Mouse (Mus musculus) common myeloid progenitor, adult 5-6 weeks (primary cell): Measurements from ENCODE around the gene Kcnk12. TPM values are rescaled to one million over a fixed set of nuclear protein-coding genes. Genes with fewer than 3 reads are reported as not detected.
A peak's percentile ranks its signal among the peaks of the same experiment; 100 is the strongest.

Source experiments
- ATAC-seq: replicated peaks from 2 replicates; pipeline ENCODE4 v1.8.0; 2016; ENCODE audit warnings: low read depth, mild to moderate bottlenecking, moderate TSS enrichment, inconsistent platforms; ENCODE audit not compliant: poor library complexity, severe bottlenecking
- total RNA-seq: library from RNA; stranded (forward); fragments of 200-1000, 187-1606 nt; gene quantifications from 2 replicates; pipeline ENCODE4 v1.2.3, GENCODE M21; 2017

Gene Kcnk12
- total RNA-seq, 1 experiment from 2014 or later = 2.3 TPM

DNA sequence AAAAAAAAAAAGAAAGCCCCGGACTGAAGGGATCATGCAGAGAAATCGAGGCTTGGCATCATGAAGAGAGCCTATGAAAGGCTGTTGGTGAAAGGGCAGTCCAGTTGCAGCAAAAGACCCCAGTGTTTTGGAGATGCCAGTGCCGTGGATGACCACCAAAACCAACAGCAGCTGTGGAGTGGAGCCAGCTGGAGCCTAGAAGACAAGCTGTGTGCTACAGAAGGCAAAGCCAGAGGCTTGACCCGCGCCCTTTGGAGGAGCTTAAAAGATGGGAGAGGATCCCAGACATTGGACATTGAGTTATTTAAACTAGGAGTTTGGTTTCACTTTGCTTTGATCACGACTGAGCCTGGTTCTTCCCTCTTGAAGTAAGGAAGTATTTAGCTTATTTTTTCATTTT is 9.6 kb downstream of the Kcnk12 start:
- ATAC-seq = no peak

DNA sequence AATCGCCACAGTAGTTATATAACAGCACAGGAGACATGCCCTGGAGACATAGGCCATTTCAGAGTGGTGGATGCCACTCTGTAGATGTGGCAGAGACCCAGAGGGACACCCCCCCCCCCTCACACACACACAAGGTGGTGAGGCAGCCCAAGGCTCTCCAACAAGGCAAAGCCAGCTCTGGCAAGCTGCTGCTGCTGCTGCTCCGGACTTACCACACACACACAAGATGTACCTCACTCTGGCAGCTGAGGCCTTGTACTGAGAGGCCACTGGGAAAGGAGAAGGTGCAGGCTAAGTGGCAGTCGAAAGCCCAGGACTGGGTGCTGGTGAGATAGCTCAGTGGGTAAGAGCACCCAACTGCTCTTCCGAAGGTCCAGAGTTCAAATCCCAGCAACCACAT is 10.1 kb downstream of the Kcnk12 start:
- no peak for ATAC-seq

- ATAC-seq = no peak
These were observed 12.1 kb downstream of the Kcnk12 start for GRCm38 (mm10) chr17:87785721-87786120.

DNA sequence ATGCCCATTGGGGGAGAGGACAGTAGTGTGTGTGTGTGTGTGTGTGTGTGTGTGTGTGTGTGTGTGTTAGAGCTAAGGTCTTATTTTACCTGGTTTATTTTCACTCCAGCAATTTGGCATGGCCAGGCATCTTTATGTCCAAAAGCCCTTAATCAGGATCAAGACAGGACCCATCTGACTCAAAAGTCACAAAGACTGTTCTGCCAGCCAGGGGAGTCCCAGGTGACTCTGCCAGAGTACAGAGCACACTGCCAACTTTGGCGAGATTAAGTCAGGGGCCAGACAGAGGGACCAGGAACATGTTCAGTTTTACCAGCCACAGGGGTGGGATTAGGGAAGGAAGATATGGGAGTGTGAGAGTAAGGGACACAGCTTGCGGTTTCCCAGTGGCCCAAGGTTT is 12.9 kb downstream of the Kcnk12 start:
- ATAC-seq = no peak

DNA sequence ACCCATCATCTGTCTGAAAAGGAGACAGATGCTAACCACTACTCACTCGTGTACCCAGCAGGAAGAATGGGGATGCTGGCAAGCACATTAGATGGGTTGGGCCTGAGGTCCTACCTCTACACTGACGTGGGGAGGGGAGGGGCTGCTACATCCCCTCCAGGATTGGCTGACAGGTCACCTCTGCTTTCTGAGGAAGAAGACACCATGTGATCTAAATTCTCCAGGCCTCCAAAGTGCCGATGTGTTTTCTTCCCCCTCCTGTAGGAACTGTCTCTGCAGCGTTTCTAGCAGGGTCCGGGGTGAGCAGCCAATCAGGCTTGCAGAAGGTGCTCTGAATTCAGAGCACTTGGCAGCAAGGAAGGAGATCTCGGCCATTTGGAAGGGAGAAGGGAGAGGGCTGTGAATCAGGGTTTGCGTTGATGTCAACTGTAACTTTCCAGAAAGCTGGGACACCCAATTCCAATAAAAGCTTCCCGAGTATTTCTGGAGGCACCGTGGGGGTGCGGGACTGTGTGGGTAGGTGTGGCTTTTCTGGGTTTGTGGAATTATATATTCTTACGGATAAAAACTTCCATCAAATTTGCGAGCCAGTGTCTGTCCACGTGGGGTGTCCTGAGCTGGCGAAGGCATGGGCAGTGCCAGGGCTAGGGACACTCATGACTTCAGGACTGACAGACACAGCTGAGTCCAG is 13.5 kb downstream of the Kcnk12 start:
- ATAC-seq = no peak

DNA sequence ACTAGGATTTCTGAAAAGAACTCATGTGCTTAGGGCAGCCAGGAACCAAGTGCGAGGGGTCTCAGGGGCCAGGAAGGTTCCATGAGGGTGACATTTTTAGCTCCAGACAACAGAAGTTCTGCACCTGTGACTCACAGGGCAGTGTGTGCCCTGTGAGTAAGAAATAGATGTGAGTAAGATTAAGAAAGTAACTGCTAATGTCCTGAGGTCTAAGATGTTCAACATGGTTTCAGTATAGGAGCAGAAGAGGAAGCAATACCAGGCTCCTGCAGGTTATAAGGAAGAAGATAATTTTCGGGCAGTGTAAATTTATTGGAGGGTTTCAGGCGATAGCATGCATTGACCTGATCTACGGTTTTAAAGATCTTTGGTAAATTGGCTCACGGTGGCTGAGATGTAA is 16.6 kb downstream of the Kcnk12 start:
- peak; percentile 35; the same call in 1 of the 2 replicates for ATAC-seq

DNA sequence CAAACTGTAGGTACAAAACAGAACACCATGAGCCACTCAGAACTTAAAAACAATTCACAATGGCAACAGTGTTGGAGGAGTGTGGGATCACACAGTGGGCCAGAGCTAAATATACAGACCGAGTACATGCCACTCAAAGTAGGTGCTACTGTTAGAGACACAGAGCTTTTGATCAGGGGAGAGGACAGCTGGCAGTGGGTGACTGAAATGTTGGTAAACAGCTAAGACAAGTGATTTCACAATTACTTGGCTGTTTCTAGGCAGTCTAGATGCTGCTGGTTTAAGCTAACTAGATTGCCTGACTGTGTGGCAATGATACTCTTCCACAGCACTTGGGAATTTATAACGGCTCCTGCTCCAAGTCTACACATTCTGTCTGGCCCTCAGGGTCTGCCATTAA is 17.6 kb downstream of the Kcnk12 start:
- no peak for ATAC-seq

- no peak for ATAC-seq
These were observed 22.8 kb downstream of the Kcnk12 start for GRCm38 (mm10) chr17:87774982-87775381.

DNA sequence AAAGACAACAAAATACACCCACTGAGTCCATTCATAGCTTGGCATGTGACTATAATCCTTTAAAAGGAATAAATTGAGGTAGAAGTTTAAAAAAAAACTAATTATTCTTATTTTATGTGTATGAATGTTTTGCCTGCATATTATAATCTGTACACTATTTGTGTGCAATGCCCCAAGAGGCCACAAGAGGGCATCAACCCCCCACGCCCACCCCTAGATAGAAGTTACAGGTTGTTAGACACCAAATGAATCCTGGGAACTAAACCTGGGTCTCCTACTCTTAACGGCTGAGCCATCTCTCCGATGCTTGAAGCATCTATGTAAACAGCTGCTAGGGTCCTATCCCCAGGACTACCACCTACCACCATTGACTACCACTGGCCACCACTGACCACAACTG is 24.6 kb downstream of the Kcnk12 start:
- peak; percentile 64 for ATAC-seq

DNA sequence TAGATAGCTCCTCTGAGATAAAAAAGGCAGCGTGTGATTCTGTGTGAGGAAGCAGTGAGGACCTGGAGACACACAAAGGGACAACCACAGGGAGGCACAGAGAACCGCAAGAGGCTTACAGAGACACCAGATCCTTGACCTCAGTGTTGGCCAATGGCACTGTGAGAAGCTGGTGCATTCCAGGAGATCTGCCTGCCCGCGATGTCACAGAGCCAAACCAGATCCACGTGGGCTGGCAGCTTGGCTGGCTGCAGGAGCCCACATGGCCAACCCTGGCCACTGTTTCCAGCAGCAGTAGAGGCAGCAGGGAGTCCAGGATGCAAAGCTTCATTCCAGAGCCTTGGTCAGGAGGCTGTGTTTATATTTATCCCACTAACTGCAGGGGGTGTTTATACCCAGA is 27.0 kb downstream of the Kcnk12 start:
- ATAC-seq = no peak

DNA sequence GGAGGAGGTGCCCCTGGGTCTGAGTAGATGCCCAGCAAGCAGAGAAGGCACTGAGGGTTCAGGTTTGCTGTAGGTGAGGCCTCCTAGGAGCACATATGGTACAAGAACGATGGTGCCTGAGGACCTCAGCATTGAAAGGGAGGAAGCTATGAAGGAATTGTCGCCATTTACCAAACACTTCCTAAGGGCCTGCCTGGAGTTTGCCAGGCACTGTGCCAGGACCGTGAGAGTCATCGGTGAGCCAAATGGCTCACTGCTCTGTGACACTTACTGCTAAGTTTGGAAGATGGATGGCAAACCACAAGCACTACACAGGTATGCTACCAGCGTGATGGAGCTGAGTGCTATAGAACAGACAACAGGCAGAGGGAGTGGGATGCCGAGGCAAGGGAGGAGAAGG is 30.9 kb downstream of the Kcnk12 start:
- ATAC-seq = no peak

GRCm38 (mm10) chr17:87765031-87765430 is 32.8 kb downstream of the Kcnk12 start:
- ATAC-seq = no peak

DNA sequence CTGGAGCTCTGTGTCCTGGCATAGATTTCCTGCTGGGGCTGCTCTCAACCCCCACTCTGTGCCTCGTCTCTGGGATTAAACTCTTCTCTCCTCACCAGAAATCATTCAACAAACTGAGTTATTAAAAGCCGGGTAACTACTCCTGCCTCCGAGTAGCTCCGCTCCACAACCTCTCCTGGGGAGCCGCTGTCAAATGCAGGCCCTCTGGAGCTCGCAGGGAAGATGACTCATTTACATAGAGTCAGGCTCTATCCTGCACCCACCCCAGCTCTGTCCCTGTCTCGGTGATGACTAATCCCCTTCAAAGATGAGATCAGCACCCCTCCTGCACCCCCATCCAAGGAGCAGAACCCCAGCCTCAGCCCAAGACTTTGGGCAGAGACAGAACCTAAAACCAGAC is 34.6 kb downstream of the Kcnk12 start:
- no peak for ATAC-seq

GRCm38 (mm10) chr17:87760315-87760714 is 37.5 kb downstream of the Kcnk12 start:
- ATAC-seq = no peak

- ATAC-seq = peak; percentile 82
These were observed 51.6 kb downstream of the Kcnk12 start for GRCm38 (mm10) chr17:87745926-87746888.

DNA sequence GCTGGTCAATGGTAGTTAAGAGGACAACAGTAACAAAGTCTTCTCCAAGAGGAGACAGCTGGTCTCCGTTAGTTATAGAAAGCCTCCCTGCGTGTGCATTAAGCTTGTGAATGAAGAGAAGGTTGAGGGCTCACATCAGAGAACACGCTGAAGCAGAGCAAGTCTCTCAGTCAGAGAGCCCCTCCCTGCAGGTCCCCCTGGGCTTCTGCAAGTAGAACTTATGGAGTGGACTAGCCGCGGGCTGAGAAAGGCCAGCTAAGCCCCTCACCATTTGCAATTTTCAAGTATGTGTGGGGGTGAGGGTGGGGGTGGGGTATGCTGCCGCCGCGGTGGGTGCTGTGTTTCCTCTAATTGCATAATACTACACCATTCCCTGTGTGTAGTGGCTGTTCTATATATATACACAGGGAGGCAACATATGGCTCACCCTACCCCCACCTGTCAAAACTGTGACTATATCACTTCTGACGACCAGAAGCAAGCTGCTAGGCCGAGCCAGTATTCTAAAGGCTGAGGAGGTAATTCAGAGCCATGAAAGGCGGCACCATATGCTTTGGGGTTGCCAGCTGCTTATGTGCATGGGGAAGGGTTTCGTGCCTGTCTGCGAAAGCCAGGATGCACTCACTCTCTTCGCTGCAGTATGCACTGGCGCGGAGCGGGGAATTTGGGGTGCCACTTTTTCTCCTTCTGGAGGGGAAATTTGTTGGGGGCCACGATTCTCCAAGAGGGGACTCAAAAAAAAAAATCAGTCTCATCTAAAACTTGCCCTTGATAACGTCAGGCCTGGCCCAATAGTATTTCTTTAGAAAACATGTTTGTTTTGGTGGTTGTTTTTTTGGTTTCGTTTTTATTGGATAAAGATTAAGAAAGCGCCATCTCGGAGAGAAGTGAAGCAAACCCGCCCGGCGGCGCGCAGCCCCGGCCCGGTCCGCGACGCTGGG is 52.5 kb downstream of the Kcnk12 start:
- no peak for ATAC-seq

DNA sequence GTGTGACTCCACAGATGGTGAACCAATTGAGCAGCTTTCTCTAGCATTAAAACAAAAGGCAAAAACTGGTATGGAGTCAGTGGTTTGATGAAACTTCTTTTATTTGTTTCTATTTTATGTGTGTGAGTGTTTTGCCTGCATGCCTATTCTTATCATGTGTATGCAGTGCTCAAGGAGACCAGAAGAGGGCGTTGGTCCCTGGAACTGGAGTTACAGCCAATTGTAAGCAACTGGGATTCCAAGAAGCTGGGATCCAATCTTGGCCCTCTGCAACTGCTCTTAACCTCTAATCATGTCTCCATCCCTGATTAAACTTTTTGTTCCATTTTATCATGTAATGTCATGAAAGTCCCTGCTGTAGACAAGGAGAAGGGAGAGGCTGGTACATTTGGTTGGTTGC is 58.0 kb downstream of the Kcnk12 start:
- ATAC-seq = no peak

- no peak for ATAC-seq
These were observed 60.6 kb downstream of the Kcnk12 start for GRCm38 (mm10) chr17:87737144-87737543.

- no peak for ATAC-seq
These were observed 63.3 kb downstream of the Kcnk12 start for GRCm38 (mm10) chr17:87734471-87734870.

- no peak for ATAC-seq
These were observed 65.8 kb downstream of the Kcnk12 start for GRCm38 (mm10) chr17:87731962-87732361.
